Mouse (Mus musculus): Measurements from ENCODE around the gene Asb18.

Gene Asb18

GRCm38 (mm10) chr1:89971848-89972247, 42.6 kb downstream of the Asb18 start:
- DNase-seq (ENCODE audit: low spot score in 2 of 2) = no peak

- no peak for DNase-seq (ENCODE audit: low spot score in 2 of 2)
These were observed 44.8 kb downstream of the Asb18 start for GRCm38 (mm10) chr1:89969714-89970110.

- DNase-seq (ENCODE audit: low spot score in 2 of 2) = no peak
These were observed 45.3 kb downstream of the Asb18 start for GRCm38 (mm10) chr1:89969072-89969713.

- peak; percentile 40 to 64 for DNase-seq (ENCODE audit: low spot score in 2 of 2)
These were observed 46.2 kb downstream of the Asb18 start for GRCm38 (mm10) chr1:89968111-89968851.

GRCm38 (mm10) chr1:89967585-89967984, 46.9 kb downstream of the Asb18 start:
- no peak for DNase-seq (ENCODE audit: low spot score in 2 of 2)

GRCm38 (mm10) chr1:89964426-89964825, 50.0 kb downstream of the Asb18 start:
- DNase-seq (ENCODE audit: low spot score in 2 of 2) = no peak

GRCm38 (mm10) chr1:89963296-89963695, 51.2 kb downstream of the Asb18 start:
- no peak for DNase-seq (ENCODE audit: low spot score in 2 of 2)

GRCm38 (mm10) chr1:89962092-89962491, 52.4 kb downstream of the Asb18 start:
- DNase-seq (ENCODE audit: low spot score in 2 of 2) = no peak

GRCm38 (mm10) chr1:89959393-89959792, 55.1 kb downstream of the Asb18 start:
- DNase-seq (ENCODE audit: low spot score in 2 of 2) = no peak

- peak; percentile 73 to 79 for DNase-seq (ENCODE audit: low spot score in 2 of 2)
These were observed 71.3 kb downstream of the Asb18 start for GRCm38 (mm10) chr1:89943202-89943601.

- no peak for DNase-seq (ENCODE audit: low spot score in 2 of 2)
These were observed 72.0 kb downstream of the Asb18 start for GRCm38 (mm10) chr1:89942395-89942976.

GRCm38 (mm10) chr1:89941701-89942381, 72.6 kb downstream of the Asb18 start:
- no peak for DNase-seq (ENCODE audit: low spot score in 2 of 2)

GRCm38 (mm10) chr1:89940961-89941524, 73.4 kb downstream of the Asb18 start:
- no peak for DNase-seq (ENCODE audit: low spot score in 2 of 2)

- DNase-seq (ENCODE audit: low spot score in 2 of 2) = no peak
These were observed 74.3 kb downstream of the Asb18 start for GRCm38 (mm10) chr1:89939981-89940726.

- no peak for DNase-seq (ENCODE audit: low spot score in 2 of 2)
These were observed 74.9 kb downstream of the Asb18 start for GRCm38 (mm10) chr1:89939596-89939960.

- no peak for DNase-seq (ENCODE audit: low spot score in 2 of 2)
These were observed 75.4 kb downstream of the Asb18 start for GRCm38 (mm10) chr1:89938884-89939595.

GRCm38 (mm10) chr1:89935493-89936348, 78.7 kb downstream of the Asb18 start:
- no peak for DNase-seq (ENCODE audit: low spot score in 2 of 2)

GRCm38 (mm10) chr1:89934316-89935260, 79.9 kb downstream of the Asb18 start:
- DNase-seq (ENCODE audit: low spot score in 2 of 2) = no peak

- no peak for DNase-seq (ENCODE audit: low spot score in 2 of 2)
These were observed 80.7 kb downstream of the Asb18 start for GRCm38 (mm10) chr1:89933786-89934185.
